Mouse (Mus musculus) layer of hippocampus, adult 11-12 months (tissue): ENCODE data around the gene Cyp2u1.

Source experiments
- DNase-seq: peaks from one replicate; pipeline ENCODE4 v3.0.0; 2022; ENCODE audit warnings: low spot score

Cyp2u1 gene

GRCm38 (mm10) chr3:131254991-131255390, 48.0 kb downstream of the Cyp2u1 start:
- no peak for DNase-seq

GRCm38 (mm10) chr3:131251601-131252000, 51.4 kb downstream of the Cyp2u1 start:
- DNase-seq: no peak

GRCm38 (mm10) chr3:131250978-131251377, 52.0 kb downstream of the Cyp2u1 start:
- DNase-seq: no peak

- no peak for DNase-seq
Observed at GRCm38 (mm10) chr3:131250283-131250682, 52.7 kb downstream of the Cyp2u1 start.

GRCm38 (mm10) chr3:131248444-131248843, 54.6 kb downstream of the Cyp2u1 start:
- no peak for DNase-seq

GRCm38 (mm10) chr3:131247851-131248250, 55.2 kb downstream of the Cyp2u1 start:
- no peak for DNase-seq

- no peak for DNase-seq
Observed at GRCm38 (mm10) chr3:131247447-131247846, 55.6 kb downstream of the Cyp2u1 start.

- DNase-seq: no peak
Observed at GRCm38 (mm10) chr3:131246579-131247046, 56.4 kb downstream of the Cyp2u1 start.

GRCm38 (mm10) chr3:131245766-131246578, 57.1 kb downstream of the Cyp2u1 start:
- peak; percentile 73 for DNase-seq
